Mouse (Mus musculus) lung, postnatal 0 days (tissue): ENCODE data around the gene Pakap.

ENCODE experiments used
- CTCF ChIP-seq: IDR thresholded peaks from 2 replicates; pipeline ENCODE4 v1.5.1; 2016; ENCODE audit warnings: antibody characterized with exemption, mild to moderate bottlenecking
- EP300 ChIP-seq: IDR thresholded peaks from 2 replicates; pipeline ENCODE4 v1.6.1; 2016; ENCODE audit warnings: antibody characterized with exemption, mild to moderate bottlenecking, control low read depth

DNA sequence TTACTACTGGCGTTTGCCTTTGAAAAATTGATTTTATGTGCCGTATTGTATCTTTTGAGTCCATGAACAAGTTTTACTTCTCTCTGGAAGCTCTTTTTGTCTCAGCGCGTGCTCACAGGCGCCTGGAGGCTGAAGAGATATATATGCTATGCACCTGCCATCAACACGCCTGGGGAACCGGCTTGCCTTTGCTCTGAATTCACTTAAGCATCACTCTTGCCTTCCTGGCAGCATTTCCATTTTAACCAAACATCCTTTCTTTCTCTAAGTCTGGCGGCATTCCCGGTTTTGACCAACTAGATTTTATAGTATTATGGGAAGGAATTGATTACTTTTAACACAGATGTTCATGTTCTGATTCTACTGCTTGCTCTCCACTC is 215.4 kb downstream of the Pakap start:
- no peak for TF ChIP-seq EP300
- TF ChIP-seq CTCF: no peak
